Mouse (Mus musculus) A20 (cell line): ENCODE measurements around the gene Cpeb1.

Experiments used
- DNase-seq: peaks from one replicate; pipeline ENCODE4 v3.0.0-alpha.2; 2011; ENCODE audit warnings: low read depth, low spot score

Gene Cpeb1

GRCm38 (mm10) chr7:81455155-81455651 lies at the start of gene Cpeb1:
TSS of gene Cpeb1 (minus strand) at chr7:81455465.
- no peak for DNase-seq

- no peak for DNase-seq
Measured at GRCm38 (mm10) chr7:81501050-81501449, 45.8 kb upstream of the Cpeb1 start.

- DNase-seq, result no peak
Measured at GRCm38 (mm10) chr7:81498181-81498580, 42.9 kb upstream of the Cpeb1 start, which contains the start of gene BC048679. TSS of gene BC048679 (minus strand) at chr7:81498281.

GRCm38 (mm10) chr7:81497171-81497570 lies 41.9 kb upstream of the Cpeb1 start:
- DNase-seq, result no peak

- DNase-seq, result no peak
Measured at GRCm38 (mm10) chr7:81493331-81494021, 38.2 kb upstream of the Cpeb1 start, which contains the start of gene Ap3b2. TSS of gene Ap3b2 (minus strand) at chr7:81493925.

GRCm38 (mm10) chr7:81492628-81493027 lies 37.4 kb upstream of the Cpeb1 start:
- no peak for DNase-seq

- no peak for DNase-seq
Measured at GRCm38 (mm10) chr7:81489649-81490048, 34.4 kb upstream of the Cpeb1 start.

GRCm38 (mm10) chr7:81480800-81481199 lies 25.5 kb upstream of the Cpeb1 start:
- no peak for DNase-seq

- no peak for DNase-seq
Measured at GRCm38 (mm10) chr7:81479531-81480090, 24.3 kb upstream of the Cpeb1 start.

GRCm38 (mm10) chr7:81478261-81478660 lies 23.0 kb upstream of the Cpeb1 start:
- peak; percentile 10 for DNase-seq

- no peak for DNase-seq
Measured at GRCm38 (mm10) chr7:81476833-81477232, 21.6 kb upstream of the Cpeb1 start.

- no peak for DNase-seq
Measured at GRCm38 (mm10) chr7:81475221-81475620, 20.0 kb upstream of the Cpeb1 start.

- DNase-seq, result no peak
Measured at GRCm38 (mm10) chr7:81464906-81465450, 9.7 kb upstream of the Cpeb1 start.

- peak; percentile 38 for DNase-seq
Measured at GRCm38 (mm10) chr7:81464116-81464515, 8.9 kb upstream of the Cpeb1 start.

- DNase-seq, result no peak
Measured at GRCm38 (mm10) chr7:81462815-81463214, 7.5 kb upstream of the Cpeb1 start.

- no peak for DNase-seq
Measured at GRCm38 (mm10) chr7:81454331-81455039, 780 bp downstream of the Cpeb1 start.

GRCm38 (mm10) chr7:81453443-81454274 lies 1.6 kb downstream of the Cpeb1 start:
- DNase-seq, result no peak

GRCm38 (mm10) chr7:81452971-81453441 lies 2.3 kb downstream of the Cpeb1 start:
- DNase-seq, result no peak

GRCm38 (mm10) chr7:81398957-81399356 lies 56.3 kb downstream of the Cpeb1 start:
- DNase-seq, result peak; percentile 42

GRCm38 (mm10) chr7:81379363-81379762 lies 75.9 kb downstream of the Cpeb1 start:
- no peak for DNase-seq

GRCm38 (mm10) chr7:81372337-81372920 lies 82.8 kb downstream of the Cpeb1 start:
- DNase-seq, result no peak
